Mouse (Mus musculus): ENCODE results near the gene Col6a6. TPM values are rescaled to one million over a fixed set of nuclear protein-coding genes. Genes with fewer than 3 reads are reported as not detected.
"Not testable (repeated sequence)": the region's sequence is repeated elsewhere in the genome, so short reads cannot be mapped to it uniquely, and the experiment has no call there.

The Col6a6 gene
- total RNA-seq, 2 experiments from 2014 or later: 0.30 to 0.34 TPM

DNA sequence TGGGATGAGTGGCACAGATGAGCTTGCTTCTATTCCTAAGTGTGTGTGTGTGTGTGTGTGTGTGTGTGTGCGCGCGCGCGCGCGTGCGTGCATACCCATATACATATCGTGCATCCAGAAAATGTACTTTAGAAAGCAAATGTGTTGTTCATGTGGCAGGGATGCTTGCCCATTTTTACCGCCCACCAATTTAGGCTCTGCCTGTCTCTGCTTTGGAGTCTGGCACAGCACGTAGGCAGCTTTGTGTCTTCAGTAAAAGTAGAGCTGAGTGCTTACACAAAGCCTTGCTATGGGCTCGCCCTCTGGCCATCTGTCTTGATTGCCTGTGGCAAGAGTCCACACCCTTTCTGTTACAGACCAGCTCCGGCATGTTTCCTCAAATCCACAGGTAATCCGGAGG lies 135.5 kb downstream of the Col6a6 start:
- intact Hi-C loops (cut with DNase I): loop anchor here (2.0 to 5.0 kb wide), 5 partner anchors 28 to 420 kb away; no protein-coding TSS in a partner anchor
- no peak overlapping the region for H3K4me3 ChIP-seq
- no peak for TF ChIP-seq CTCF (IDR thresholded peaks at IDR 0.05)
- peak; percentile 63 to 73 for DNase-seq (ENCODE audit: extremely low spot score in 1 of 2, low spot score in 2 of 2)
- H3K27ac ChIP-seq: peak overlapping the region; percentile 89

DNA sequence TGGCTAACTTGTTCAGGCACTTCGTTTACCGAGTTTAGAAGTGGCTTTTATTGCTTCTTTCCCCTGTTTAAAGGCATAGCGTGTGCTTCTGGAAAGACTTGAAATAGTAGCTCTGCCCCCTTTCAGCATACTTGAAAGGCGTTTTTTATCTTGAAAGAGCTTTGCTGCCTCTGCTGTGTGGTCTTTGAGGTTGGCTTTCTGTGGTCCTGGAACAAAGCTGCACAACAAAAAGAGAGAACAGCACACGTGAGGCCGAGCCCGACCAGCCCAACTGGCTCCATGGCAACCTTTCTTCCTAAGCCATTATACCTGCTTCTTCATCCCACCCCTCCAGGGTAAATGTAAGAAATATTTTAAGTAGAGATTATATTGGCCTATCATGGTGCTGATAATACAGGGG lies 138.5 kb downstream of the Col6a6 start:
- DNase-seq (ENCODE audit: extremely low spot score in 1 of 2, low spot score in 2 of 2): no peak
- intact Hi-C loops (cut with DNase I): no loop called here
- TF ChIP-seq CTCF (IDR thresholded peaks at IDR 0.05): no peak
- Histone ChIP-seq H3K27ac (no peak overlapping the region), H3K4me3 (no peak overlapping the region)

DNA sequence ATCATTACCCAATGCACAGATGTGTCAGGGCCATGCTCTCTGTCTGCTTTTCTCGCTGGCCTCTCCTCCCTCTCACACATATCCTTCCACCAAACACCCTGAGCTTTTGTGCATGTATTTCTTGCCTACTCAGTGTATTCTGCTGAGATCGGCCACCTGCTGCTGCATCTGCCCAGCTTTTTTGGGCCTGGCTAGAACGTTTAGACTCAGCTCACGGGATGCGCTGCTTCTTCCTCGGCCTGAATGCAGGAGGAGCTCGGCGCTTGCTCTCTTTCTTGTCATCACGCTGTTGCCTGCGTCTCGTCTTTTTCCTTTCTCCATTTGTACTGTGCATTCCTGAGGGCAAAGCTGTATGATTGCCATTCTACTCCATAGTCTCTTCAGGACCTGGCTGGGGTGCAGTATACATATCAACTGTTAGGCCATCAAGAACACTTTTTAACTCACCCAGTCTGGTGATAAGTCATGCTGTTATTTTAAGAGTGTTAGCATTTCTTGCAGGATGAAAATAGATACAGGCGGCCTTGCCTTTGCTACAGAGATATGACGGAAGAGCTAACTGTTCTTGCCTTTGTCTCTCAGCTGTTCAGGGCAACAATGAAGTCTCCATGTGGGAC lies 143.3 kb downstream of the Col6a6 start:
- intact Hi-C loops (cut with DNase I): no loop called here
- Histone ChIP-seq H3K27ac (peak overlapping the region; percentile 77), H3K4me3 (no peak overlapping the region)
- no peak for TF ChIP-seq CTCF (IDR thresholded peaks at IDR 0.05)
- peak; percentile 34 to 51 for DNase-seq (ENCODE audit: extremely low spot score in 1 of 2, low spot score in 2 of 2)

DNA sequence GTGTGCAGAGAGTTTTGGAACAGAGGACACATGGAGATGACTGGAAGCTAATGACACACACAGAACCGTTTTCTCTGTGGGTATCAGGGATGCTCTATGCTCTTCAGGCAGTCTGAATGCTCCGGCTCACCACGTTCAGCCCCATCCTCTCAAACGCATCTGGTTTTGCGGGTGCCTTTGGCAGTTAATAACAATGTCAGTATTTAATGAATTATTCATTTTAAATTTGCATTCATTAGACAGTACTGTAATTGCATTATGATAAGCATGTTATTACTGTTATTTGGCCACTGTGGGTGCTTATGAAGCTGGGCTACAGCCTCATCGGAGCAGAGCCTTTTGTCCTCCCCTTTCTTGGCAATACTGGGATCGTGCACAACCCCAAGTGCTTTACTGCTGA lies 146.6 kb downstream of the Col6a6 start:
- H3K27ac ChIP-seq: no peak overlapping the region
- intact Hi-C loops (cut with DNase I): no loop called here

DNA sequence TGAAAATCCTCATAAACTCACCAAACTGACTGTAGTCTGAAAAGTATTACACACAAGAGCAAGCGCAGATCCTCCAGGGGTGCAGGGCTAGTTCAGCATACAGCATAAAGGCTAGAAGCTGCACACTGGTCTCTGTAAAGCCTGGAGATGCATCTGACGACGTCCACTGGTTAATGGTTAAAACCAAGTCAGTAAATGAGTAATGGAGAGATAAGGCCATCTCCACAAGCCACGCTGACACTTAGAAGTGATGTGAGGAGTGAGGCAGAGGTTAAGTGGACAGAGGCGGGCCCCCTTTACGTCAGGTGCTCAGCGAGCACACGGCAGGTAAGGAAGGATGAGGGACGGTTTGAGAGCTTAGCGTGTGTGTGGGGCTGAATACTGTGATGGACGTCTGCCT lies 152.0 kb downstream of the Col6a6 start:
- Histone ChIP-seq H3K27ac (no peak overlapping the region), H3K4me3 (no peak overlapping the region)
- TF ChIP-seq CTCF (IDR thresholded peaks at IDR 0.05): no peak
- DNase-seq (ENCODE audit: extremely low spot score in 1 of 2, low spot score in 2 of 2): no peak
- intact Hi-C loops (cut with DNase I): no loop called here

More for the DNA sequence above, 146.6 kb downstream of the Col6a6 start:
- no peak for TF ChIP-seq CTCF (IDR thresholded peaks at IDR 0.05)
- no peak overlapping the region for H3K4me3 ChIP-seq
- no peak for DNase-seq (ENCODE audit: extremely low spot score in 1 of 2, low spot score in 2 of 2)

DNA sequence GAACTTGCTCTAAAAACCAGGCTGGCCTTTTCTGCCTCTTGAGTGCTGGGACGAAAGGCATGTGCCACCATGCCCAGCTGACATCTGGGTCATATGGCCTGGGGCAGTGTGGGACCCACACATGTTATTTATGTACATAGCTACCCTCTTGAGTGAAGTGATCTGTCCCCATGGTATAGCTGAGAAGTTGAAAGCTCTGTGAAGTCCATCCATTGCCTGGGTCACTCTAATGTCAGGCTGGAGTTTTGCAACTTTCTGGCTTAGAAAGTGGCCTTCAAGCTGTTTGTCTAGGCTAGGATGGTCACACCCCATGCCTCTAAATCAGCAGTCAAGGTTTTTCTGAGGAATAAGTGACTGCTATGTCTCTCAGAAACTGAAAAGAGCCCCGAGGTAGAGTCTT lies 155.9 kb downstream of the Col6a6 start:
- TF ChIP-seq CTCF (IDR thresholded peaks at IDR 0.05): no peak
- Histone ChIP-seq H3K4me3 (no peak overlapping the region), H3K27ac (no peak overlapping the region)
- intact Hi-C loops (cut with DNase I): no loop called here
- no peak for DNase-seq (ENCODE audit: extremely low spot score in 1 of 2, low spot score in 2 of 2)

DNA sequence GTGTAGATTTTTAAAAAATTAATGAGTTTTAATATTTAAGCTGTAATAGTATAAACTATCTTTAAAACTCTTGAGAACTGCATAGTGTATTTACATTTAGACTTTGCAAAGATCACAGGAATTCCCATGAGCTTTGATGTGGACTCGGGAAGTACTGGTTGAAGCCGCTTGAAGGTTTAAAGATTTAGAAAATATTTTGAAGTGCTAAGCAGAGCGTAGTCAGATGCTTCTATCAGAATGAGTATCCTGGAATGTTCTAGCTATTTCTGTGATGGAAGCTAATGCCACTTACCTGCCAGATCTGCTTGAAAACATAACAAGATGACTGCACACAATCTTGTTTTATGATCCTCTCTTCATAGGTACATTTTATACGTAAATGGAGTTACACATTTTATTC lies 157.0 kb downstream of the Col6a6 start:
- H3K27ac ChIP-seq: no peak overlapping the region
- intact Hi-C loops (cut with DNase I): no loop called here
- no peak for TF ChIP-seq CTCF (IDR thresholded peaks at IDR 0.05)

DNA sequence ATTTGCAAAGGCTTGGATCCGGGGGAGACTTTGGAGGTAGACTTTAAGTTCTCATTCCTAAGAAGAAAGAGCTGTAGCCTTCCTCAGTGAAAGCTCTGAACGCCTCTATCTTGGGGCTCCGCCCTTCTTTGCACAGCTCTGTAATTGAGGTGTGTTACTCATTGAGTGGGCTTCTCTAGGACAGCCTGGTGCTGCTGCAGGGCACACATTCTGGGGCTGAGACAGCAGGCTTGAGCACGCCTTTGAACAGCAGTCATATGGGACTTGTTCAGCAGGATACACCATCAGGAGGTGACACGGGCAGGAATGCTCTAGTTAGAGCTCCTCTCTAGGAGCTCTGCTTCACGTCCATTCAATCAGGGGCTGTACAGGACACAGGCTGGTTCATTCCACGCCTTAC lies 162.7 kb downstream of the Col6a6 start:
- intact Hi-C loops (cut with DNase I): no loop called here
- no peak for TF ChIP-seq CTCF (IDR thresholded peaks at IDR 0.05)
- no peak for DNase-seq (ENCODE audit: extremely low spot score in 1 of 2, low spot score in 2 of 2)
- H3K4me3 ChIP-seq: no peak overlapping the region
- no peak overlapping the region for H3K27ac ChIP-seq

More for the DNA sequence above, 157.0 kb downstream of the Col6a6 start:
- no peak overlapping the region for H3K4me3 ChIP-seq
- DNase-seq (ENCODE audit: extremely low spot score in 1 of 2, low spot score in 2 of 2): no peak

DNA sequence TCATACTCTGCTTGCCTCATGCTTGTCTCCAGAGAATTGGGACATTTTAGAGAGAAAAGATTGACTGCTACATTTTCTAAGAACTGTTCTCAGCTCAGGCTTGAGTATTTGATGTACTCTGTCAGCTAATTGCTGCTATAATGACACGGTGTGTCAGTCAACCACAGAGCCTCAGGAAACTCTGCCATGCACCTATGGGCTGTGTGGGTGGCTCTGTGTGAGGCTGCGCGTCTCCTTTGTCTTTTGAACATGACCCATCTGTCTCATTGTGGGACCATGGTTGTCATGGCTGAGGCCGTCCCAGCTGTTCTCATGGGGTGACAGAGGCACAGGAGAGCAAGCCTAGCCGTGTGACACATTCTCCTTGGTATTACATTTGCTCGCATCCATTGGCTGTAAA lies 168.1 kb downstream of the Col6a6 start:
- TF ChIP-seq CTCF (IDR thresholded peaks at IDR 0.05): no peak
- H3K27ac ChIP-seq: no peak overlapping the region
- intact Hi-C loops (cut with DNase I): no loop called here
- DNase-seq (ENCODE audit: extremely low spot score in 1 of 2, low spot score in 2 of 2): no peak
- no peak overlapping the region for H3K4me3 ChIP-seq

DNA sequence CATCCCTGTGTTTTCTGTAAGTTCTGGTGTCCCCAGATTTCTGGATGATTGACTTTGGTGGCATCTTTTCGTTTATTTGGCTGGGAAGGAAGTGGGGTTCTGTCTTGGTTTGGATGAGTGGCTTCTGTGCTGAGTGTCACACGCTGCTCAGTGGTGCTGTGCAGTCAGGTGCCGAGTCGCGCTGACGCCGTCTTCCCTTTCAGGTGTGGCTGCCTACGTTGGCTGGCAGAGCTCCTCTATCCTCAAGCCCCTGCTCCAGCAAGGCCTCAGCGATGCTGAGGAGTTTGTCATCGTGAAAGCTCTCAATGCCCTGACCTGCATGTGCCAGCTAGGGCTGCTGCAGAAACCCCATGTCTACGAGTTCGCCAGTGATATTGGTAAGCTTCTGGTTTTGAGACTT lies 169.7 kb downstream of the Col6a6 start:
- no peak overlapping the region for H3K4me3 ChIP-seq
- no peak for TF ChIP-seq CTCF (IDR thresholded peaks at IDR 0.05)
- DNase-seq (ENCODE audit: extremely low spot score in 1 of 2, low spot score in 2 of 2): no peak
- intact Hi-C loops (cut with DNase I): no loop called here
- no peak overlapping the region for H3K27ac ChIP-seq

DNA sequence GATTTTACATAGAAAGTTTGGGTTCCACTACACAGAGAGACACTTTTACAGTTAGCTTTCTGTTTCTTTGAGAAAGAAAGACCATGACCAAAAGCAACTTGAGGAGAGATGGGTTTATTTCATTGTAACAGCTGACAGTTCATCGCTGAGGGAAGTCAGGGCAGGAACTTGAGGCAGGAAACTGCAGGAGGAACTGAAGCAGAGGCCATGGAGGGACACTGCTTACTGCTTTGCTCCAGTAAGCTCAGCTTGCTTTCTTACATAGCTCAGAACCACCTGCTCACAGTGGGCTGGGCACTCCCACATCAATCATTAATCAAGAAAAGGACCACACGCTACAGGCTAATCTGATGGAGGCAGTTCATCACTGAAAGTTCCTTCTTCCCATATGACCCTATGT lies 171.8 kb downstream of the Col6a6 start:
- Histone ChIP-seq H3K27ac (no peak overlapping the region), H3K4me3 (no peak overlapping the region)
- intact Hi-C loops (cut with DNase I): no loop called here
- no peak for DNase-seq (ENCODE audit: extremely low spot score in 1 of 2, low spot score in 2 of 2)
- TF ChIP-seq CTCF (IDR thresholded peaks at IDR 0.05): no peak

DNA sequence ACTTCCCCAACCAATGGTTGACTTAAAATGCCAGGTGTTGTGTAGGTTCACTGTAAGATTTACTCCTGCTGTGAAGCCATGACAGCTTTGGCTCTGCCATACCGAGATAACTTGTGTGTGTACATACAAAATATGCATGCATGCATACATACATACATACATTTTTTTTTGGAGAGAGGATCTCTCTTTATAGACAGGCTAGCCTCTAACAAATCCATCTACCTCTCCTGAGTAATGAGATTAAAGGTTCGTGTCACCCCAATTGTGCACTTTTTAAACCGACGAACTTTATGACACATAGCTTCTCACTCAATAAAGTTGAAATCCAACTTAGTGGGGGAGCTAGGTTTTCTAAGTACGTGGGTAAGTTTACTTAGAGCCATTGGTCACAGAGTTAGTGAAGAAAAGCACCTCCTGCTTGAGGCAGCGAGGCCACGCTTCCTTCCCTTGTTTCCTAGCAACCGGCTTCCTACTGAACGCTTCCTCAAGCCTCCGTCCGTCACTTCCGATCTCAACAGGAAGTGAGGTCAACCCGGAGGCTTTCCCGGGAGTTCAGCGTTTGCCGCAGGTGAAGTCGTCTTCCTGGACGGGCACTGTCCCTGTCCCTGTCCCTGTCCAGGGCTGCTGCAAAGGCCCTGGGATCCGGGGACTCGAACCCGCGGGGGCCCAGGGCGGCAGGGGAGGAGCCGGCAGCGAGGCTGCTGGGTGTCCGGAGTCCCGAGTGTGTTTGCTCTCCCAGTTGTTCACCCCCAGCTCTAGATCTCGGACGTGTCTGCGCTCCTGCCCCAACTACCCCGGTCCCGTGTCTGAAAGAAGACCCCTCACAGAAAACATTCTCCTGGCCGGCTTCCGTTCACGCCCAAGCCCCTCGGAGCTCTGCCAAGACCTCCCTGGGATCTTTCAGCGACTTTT lies 185.2 kb downstream of the Col6a6 start, which contains the start of gene Pik3r4:
Gene Pik3r4 (plus strand): TSS at position 519 of the 912 bp plus-strand sequence.
- peak; percentile 80 to 84 for DNase-seq (ENCODE audit: extremely low spot score in 1 of 2, low spot score in 2 of 2)
- peak within 1 kb of the TSS; percentile 97 for H3K4me3 ChIP-seq
- H3K27ac ChIP-seq: peak within 1 kb of the TSS; percentile 77
- TF ChIP-seq CTCF (IDR thresholded peaks at IDR 0.05): no peak
- intact Hi-C loops (cut with DNase I): no loop called here

DNA sequence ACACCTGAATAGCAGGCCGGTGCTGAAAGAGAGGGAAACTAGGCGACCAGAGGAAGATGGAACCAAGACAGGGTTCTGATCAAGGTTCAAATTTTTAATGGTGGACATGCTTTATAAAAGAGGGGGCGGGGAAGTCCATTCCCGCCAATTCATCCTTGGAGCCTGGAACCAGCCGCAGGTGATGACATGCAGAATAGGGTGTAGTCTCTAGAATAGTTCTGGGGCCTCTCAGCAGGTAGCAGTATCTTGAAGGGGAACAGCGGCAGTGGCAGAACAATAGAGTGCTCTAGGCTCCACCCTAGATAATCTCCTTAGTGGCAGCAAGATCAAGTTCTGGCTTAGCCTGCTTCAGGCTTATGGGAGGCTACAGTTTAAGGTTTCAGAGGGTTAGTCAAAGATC lies 186.6 kb downstream of the Col6a6 start:
- DNase-seq (ENCODE audit: extremely low spot score in 1 of 2, low spot score in 2 of 2); intact Hi-C loops (cut with DNase I); H3K27ac ChIP-seq; H3K4me3 ChIP-seq: not testable (repeated sequence)

Other genes starting within 250 kb of the Col6a6 start
- gene Pik3r4, start 185.2 kb downstream of the Col6a6 start, total RNA-seq (2021): 10 to 100 TPM; 43.0 to 43.7 TPM
- gene Col6a5, start 132.5 kb upstream of the Col6a6 start, total RNA-seq (2021): under 1 TPM; 0.42 to 0.66 TPM